ENCODE assay signal across 7 mouse cellular contexts in the genomic region with DNA sequence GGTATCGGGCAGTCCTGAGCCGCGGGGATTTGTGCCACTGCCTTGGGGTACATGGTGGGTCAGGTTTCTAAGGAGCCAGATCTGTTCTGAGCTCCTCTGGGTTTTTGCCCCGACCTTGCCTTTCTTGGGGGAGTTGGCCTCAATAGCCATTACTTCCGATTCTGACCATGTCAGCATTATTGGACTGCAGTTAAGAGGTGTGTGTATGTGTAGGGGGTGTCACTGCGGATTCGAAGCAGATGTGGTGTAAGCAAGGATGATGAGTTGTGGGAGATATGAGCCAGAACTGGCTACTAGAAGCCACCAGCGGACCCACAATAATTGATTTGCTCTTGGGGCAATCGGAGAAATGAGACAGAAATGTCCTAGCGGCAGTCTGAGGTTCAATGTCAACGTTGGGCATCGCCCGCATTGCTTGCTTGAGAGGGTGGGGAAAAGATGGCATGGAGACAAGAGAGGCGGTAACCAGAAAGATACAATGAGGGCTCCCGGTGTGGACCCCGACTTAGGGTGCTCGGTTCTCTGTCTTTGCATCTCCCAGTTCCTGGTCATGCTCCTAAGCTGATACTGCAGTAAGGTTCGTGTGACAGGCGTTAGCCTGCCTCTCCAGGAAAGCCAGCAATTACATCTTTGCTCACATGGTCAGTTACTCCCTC. TPM values are rescaled to one million over a fixed set of nuclear protein-coding genes. Genes with fewer than 3 reads are reported as not detected.
DNase-seq lines count a peak whose midpoint lies in the region; ATAC-seq lines count a peak whose summit lies in the region.

No protein-coding gene starts in this region.

- peak; percentile 21 for DNase-seq in neural tube, embryonic 11.5 days (ENCODE audit: low spot score)
- no peak for DNase-seq in neural tube, embryonic 10.5 days (ENCODE audit: extremely low spot score, low spot score)
- DNase-seq in embryonic facial prominence, embryonic 14.5 days (ENCODE audit: low spot score) = no peak
- no peak for DNase-seq in kidney, adult 18-20 months

- no peak overlapping the region for H3K27ac ChIP-seq in neural tube, embryonic 11.5 days (ENCODE audit: low read depth, low read length)
- H3K27ac ChIP-seq in embryonic facial prominence, embryonic 14.5 days (replicated peaks; ENCODE audit: low read depth, low read length) = no peak overlapping the region
- H3K27ac ChIP-seq in intestine, embryonic 16.5 days (ENCODE audit: low read length) = no peak overlapping the region
- no peak overlapping the region for H3K27ac ChIP-seq in neural tube, embryonic 12.5 days

- H3K9ac ChIP-seq in neural tube, embryonic 11.5 days (ENCODE audit: low read length) = peak overlapping the region; percentile 65; the same call in 1 of the 2 replicates
- H3K9ac ChIP-seq in embryonic facial prominence, embryonic 14.5 days (ENCODE audit: low read depth, low read length) = peak overlapping the region; percentile 71
- H3K9ac ChIP-seq in intestine, embryonic 16.5 days (ENCODE audit: low read depth, low read length) = peak overlapping the region; percentile 66
- H3K9ac ChIP-seq in neural tube, embryonic 12.5 days = peak overlapping the region; percentile 69; the same call in 1 of the 2 replicates

- WGBS in neural tube, embryonic 11.5 days = 17% methylated on average over 19 of the region's 19 CpGs
- 17% methylated on average over 19 of the region's 19 CpGs for WGBS in embryonic facial prominence, embryonic 14.5 days
- WGBS in intestine, embryonic 16.5 days = 19% methylated on average over 19 of the region's 19 CpGs
- 17% methylated on average over 19 of the region's 19 CpGs for WGBS in neural tube, embryonic 12.5 days

- H3K4me3 ChIP-seq in neural tube, embryonic 11.5 days (ENCODE audit: low read depth, low read length) = peak overlapping the region; percentile 62
- peak overlapping the region; percentile 69 for H3K4me3 ChIP-seq in embryonic facial prominence, embryonic 14.5 days (ENCODE audit: low read depth, low read length)
- peak overlapping the region; percentile 67 for H3K4me3 ChIP-seq in intestine, embryonic 16.5 days (ENCODE audit: low read length)
- H3K4me3 ChIP-seq in neural tube, embryonic 12.5 days = peak overlapping the region; percentile 61

- peaks cover 12% of the 10 kb centered on the region for H3K27me3 ChIP-seq in neural tube, embryonic 11.5 days (ENCODE audit: control insufficient read depth, insufficient read depth, low read length)
- peaks cover 22% of the 10 kb centered on the region for H3K27me3 ChIP-seq in embryonic facial prominence, embryonic 14.5 days (replicated peaks; ENCODE audit: control insufficient read depth, insufficient read depth, low read length)
- peaks cover 17% of the 10 kb centered on the region for H3K27me3 ChIP-seq in intestine, embryonic 16.5 days (replicated peaks; ENCODE audit: control insufficient read depth, insufficient read depth, low read length)
- H3K27me3 ChIP-seq in neural tube, embryonic 12.5 days (replicated peaks) = peaks cover 17% of the 10 kb centered on the region; the same call in 1 of the 2 replicates

- peaks cover 3% of the 10 kb centered on the region; the same call in 1 of the 2 replicates for H3K4me1 ChIP-seq in neural tube, embryonic 11.5 days (ENCODE audit: control insufficient read depth, insufficient read depth, low read length)
- peaks cover 10% of the 10 kb centered on the region; the same call in 1 of the 2 replicates for H3K4me1 ChIP-seq in embryonic facial prominence, embryonic 14.5 days (ENCODE audit: control insufficient read depth, insufficient read depth, low read length)
- peaks cover 14% of the 10 kb centered on the region for H3K4me1 ChIP-seq in intestine, embryonic 16.5 days (ENCODE audit: control insufficient read depth, insufficient read depth, low read length)
- peaks cover 14% of the 10 kb centered on the region; the same call in 1 of the 2 replicates for H3K4me1 ChIP-seq in neural tube, embryonic 12.5 days

- ATAC-seq in neural tube, embryonic 11.5 days (ENCODE audit: insufficient read depth, low FRiP score, low TSS enrichment) = no peak
- ATAC-seq in embryonic facial prominence, embryonic 14.5 days (ENCODE audit: low read depth) = no peak
- 0 out of 2 replicates have a peak, but pooled peaks have one; percentile 7 for ATAC-seq in intestine, embryonic 16.5 days
- ATAC-seq in neural tube, embryonic 12.5 days (ENCODE audit: low FRiP score, low read depth) = peak; percentile 17
- ATAC-seq in monocyte, adult 5-6 weeks (replicated peaks; ENCODE audit: insufficient number of reproducible peaks, low FRiP score, low TSS enrichment, poor library complexity, severe bottlenecking) = no peak

- H3K9me3 ChIP-seq in neural tube, embryonic 11.5 days (ENCODE audit: control insufficient read depth, low read length) = no peaks in the 10 kb centered on the region
- H3K9me3 ChIP-seq in embryonic facial prominence, embryonic 14.5 days (ENCODE audit: control insufficient read depth, low read length) = no peaks in the 10 kb centered on the region
- H3K9me3 ChIP-seq in intestine, embryonic 16.5 days (ENCODE audit: control insufficient read depth, low read length) = no peaks in the 10 kb centered on the region
- H3K9me3 ChIP-seq in neural tube, embryonic 12.5 days = no peaks in the 10 kb centered on the region

- H3K4me2 ChIP-seq in neural tube, embryonic 11.5 days (ENCODE audit: low read depth) = peak overlapping the region; percentile 98
- H3K4me2 ChIP-seq in embryonic facial prominence, embryonic 14.5 days (ENCODE audit: low read depth, low read length) = peak overlapping the region; percentile 100
- peak overlapping the region; percentile 100 for H3K4me2 ChIP-seq in intestine, embryonic 16.5 days (ENCODE audit: low read depth, low read length)
- peak overlapping the region; percentile 97 for H3K4me2 ChIP-seq in neural tube, embryonic 12.5 days (replicated peaks)

- H3K36me3 ChIP-seq in neural tube, embryonic 11.5 days (ENCODE audit: control insufficient read depth, insufficient read depth, low read length) = no peaks in the 10 kb centered on the region
- H3K36me3 ChIP-seq in embryonic facial prominence, embryonic 14.5 days (ENCODE audit: control insufficient read depth, insufficient read depth, low read length) = no peaks in the 10 kb centered on the region
- no peaks in the 10 kb centered on the region for H3K36me3 ChIP-seq in intestine, embryonic 16.5 days (ENCODE audit: control insufficient read depth, insufficient read depth, low read length)
- H3K36me3 ChIP-seq in neural tube, embryonic 12.5 days = no peaks in the 10 kb centered on the region

RNA-seq across cellular contexts. Expression of gene Palm2, which starts 0.8 kb away (rescaled TPM):
- polyA plus RNA-seq in neural tube, embryonic 11.5 days (2014; fragmentation: Nextera tagmentation; extraction: Ambion mirVana) = 1.4 and 2.0 TPM in 2 replicates
- polyA plus RNA-seq in embryonic facial prominence, embryonic 14.5 days (2014; fragmentation: Nextera tagmentation; extraction: Ambion mirVana) = 5.3 and 7.6 TPM in 2 replicates
- polyA plus RNA-seq in intestine, embryonic 16.5 days (2015; fragmentation: Nextera tagmentation; extraction: Ambion mirVana) = 2.7 and 2.9 TPM in 2 replicates
- 2.6 and 3.7 TPM in 2 replicates for polyA plus RNA-seq in neural tube, embryonic 12.5 days (2016; fragmentation: Nextera tagmentation; extraction: Ambion mirVana)
- total RNA-seq in monocyte, adult 5-6 weeks (2017) = not detected in 3 replicates

Comparison
In these comparisons a context has a peak if more than half of its experiments do, and no peak if none do; other contexts are left out.
1. ATAC-seq: peak in intestine, embryonic 16.5 days (single experiment) and neural tube, embryonic 12.5 days (single experiment); none in neural tube, embryonic 11.5 days (single experiment), embryonic facial prominence, embryonic 14.5 days (single experiment) and monocyte, adult 5-6 weeks (single experiment).
2. Peak in every context shown above with its lines, with median percentiles within 50 percentile points of each other: H3K4me2 ChIP-seq, H3K4me3 ChIP-seq and H3K9ac ChIP-seq.